Mouse (Mus musculus) kidney, embryonic 15.5 days (tissue): ENCODE measurements around the gene Ncor2. TPM values are rescaled to one million over a fixed set of nuclear protein-coding genes. Genes with fewer than 3 reads are reported as not detected.

ENCODE experiments used
- ATAC-seq: fragments of 200-750 bp; cut with Nextera tagmentation; replicated peaks from 2 replicates; pipeline ENCODE4 v1.8.0; 2017; ENCODE audit warnings: moderate TSS enrichment; ENCODE audit not compliant: low FRiP score
- H3K27ac ChIP-seq: fragments of 300-500 bp; sonication (generic); 2 replicates; pipeline ENCODE4 v1.5.1; 2015; ENCODE audit warnings: mild to moderate bottlenecking, inconsistent platforms
- H3K27me3 ChIP-seq: fragments of 300-500 bp; sonication (generic); 2 replicates; pipeline ENCODE4 v1.6.1; 2015; ENCODE audit warnings: inconsistent platforms
- H3K36me3 ChIP-seq: fragments of 300-500 bp; sonication (generic); 2 replicates; pipeline ENCODE4 v1.6.1; 2015; ENCODE audit warnings: inconsistent platforms
- H3K4me1 ChIP-seq: fragments of 300-500 bp; sonication (generic); 2 replicates; pipeline ENCODE4 v1.6.1; 2015; ENCODE audit warnings: inconsistent platforms
- H3K4me2 ChIP-seq: fragments of 300-500 bp; sonication (generic); 2 replicates; pipeline ENCODE4 v1.6.1; 2015; ENCODE audit warnings: moderate library complexity, mild to moderate bottlenecking, inconsistent platforms
- H3K4me3 ChIP-seq: fragments of 300-500 bp; sonication (generic); replicated peaks from 2 replicates; pipeline ENCODE4 v1.5.1; 2015; ENCODE audit warnings: mild to moderate bottlenecking, inconsistent platforms
- H3K9ac ChIP-seq: fragments of 300-500 bp; sonication (generic); 2 replicates; pipeline ENCODE4 v1.6.1; 2015; ENCODE audit warnings: mild to moderate bottlenecking, inconsistent platforms
- H3K9me3 ChIP-seq: fragments of 300-500 bp; sonication (generic); replicated peaks from 2 replicates; pipeline ENCODE4 v1.6.1; 2016; ENCODE audit warnings: inconsistent platforms
- WGBS: fragments of 180-500 bp; shearing (Covaris S2); methylation state at CpG from one replicate; pipeline ENCODE4 v1.1.7; 2015; ENCODE audit warnings: mixed read lengths; 5-methylcytosine and 5-hydroxymethylcytosine counted together
- polyA plus RNA-seq: library from polyadenylated mRNA; unstranded; fragments of >200 nt; fragmentation: Nextera tagmentation; extraction: Ambion mirVana; gene quantifications from 2 replicates; pipeline ENCODE4 v1.2.1, GENCODE M21; 2015

Ncor2 gene
- polyA plus RNA-seq, 1 experiment from 2014 or later, result 28.8 TPM

- Histone ChIP-seq H3K27me3 (no peaks in the 10 kb centered on the region), H3K4me2 (peak overlapping the region; percentile 2; the same call in 1 of the 2 replicates), H3K36me3 (no peaks in the 10 kb centered on the region), H3K27ac (0 out of 2 replicates have a peak overlapping the region, but pooled peaks have one; percentile 15), H3K9me3 (no peaks in the 10 kb centered on the region), H3K4me3 (no peak overlapping the region), H3K9ac (no peak overlapping the region), H3K4me1 (peaks cover 81% of the 10 kb centered on the region)
- 41% methylated on average over 13 of the region's 13 CpGs for WGBS
- ATAC-seq, result no peak
Observed at GRCm38 (mm10) chr5:125174726-125175672, 4.0 kb downstream of the Ncor2 start.

GRCm38 (mm10) chr5:125173868-125174267, 5.2 kb downstream of the Ncor2 start:
- no peaks in the 10 kb centered on the region for H3K27me3 ChIP-seq
- ATAC-seq, result no peak
- H3K9me3 ChIP-seq, result no peaks in the 10 kb centered on the region
- H3K27ac ChIP-seq, result no peak overlapping the region
- 54% methylated on average over 1 of the region's 1 CpGs for WGBS
- no peak overlapping the region for H3K9ac ChIP-seq
- no peak overlapping the region for H3K4me2 ChIP-seq
- peaks cover 86% of the 10 kb centered on the region for H3K4me1 ChIP-seq
- H3K36me3 ChIP-seq, result no peaks in the 10 kb centered on the region
- no peak overlapping the region for H3K4me3 ChIP-seq

GRCm38 (mm10) chr5:125172831-125173615, 6.0 kb downstream of the Ncor2 start:
- H3K36me3 ChIP-seq, result no peaks in the 10 kb centered on the region
- 58% methylated on average over 12 of the region's 12 CpGs for WGBS
- no peak overlapping the region for H3K4me3 ChIP-seq
- H3K9me3 ChIP-seq, result no peaks in the 10 kb centered on the region
- no peak overlapping the region for H3K27ac ChIP-seq
- no peak overlapping the region for H3K4me2 ChIP-seq
- ATAC-seq, result no peak
- H3K27me3 ChIP-seq, result no peaks in the 10 kb centered on the region
- H3K9ac ChIP-seq, result no peak overlapping the region
- peaks cover 92% of the 10 kb centered on the region for H3K4me1 ChIP-seq

- Histone ChIP-seq H3K27ac (no peak overlapping the region), H3K4me1 (peaks cover 96% of the 10 kb centered on the region), H3K9ac (no peak overlapping the region), H3K9me3 (no peaks in the 10 kb centered on the region), H3K4me3 (no peak overlapping the region), H3K27me3 (no peaks in the 10 kb centered on the region), H3K4me2 (no peak overlapping the region), H3K36me3 (no peaks in the 10 kb centered on the region)
- 53% methylated on average over 6 of the region's 6 CpGs for WGBS
- ATAC-seq, result no peak
Observed at GRCm38 (mm10) chr5:125171259-125171658, 7.8 kb downstream of the Ncor2 start.

- Histone ChIP-seq H3K4me1 (peaks cover 96% of the 10 kb centered on the region), H3K9ac (no peak overlapping the region), H3K36me3 (no peaks in the 10 kb centered on the region), H3K27ac (no peak overlapping the region), H3K4me3 (no peak overlapping the region), H3K9me3 (no peaks in the 10 kb centered on the region), H3K27me3 (no peaks in the 10 kb centered on the region), H3K4me2 (no peak overlapping the region)
- no peak for ATAC-seq
- 77% methylated on average over 11 of the region's 11 CpGs for WGBS
Observed at GRCm38 (mm10) chr5:125170107-125170842, 8.7 kb downstream of the Ncor2 start.

GRCm38 (mm10) chr5:125168101-125168500, 10.9 kb downstream of the Ncor2 start:
- H3K27me3 ChIP-seq, result no peaks in the 10 kb centered on the region
- whole genome bisulfite sequencing, result 81% methylated on average over 7 of the region's 7 CpGs
- ATAC-seq, result no peak
- no peaks in the 10 kb centered on the region for H3K9me3 ChIP-seq
- no peak overlapping the region for H3K9ac ChIP-seq
- H3K4me1 ChIP-seq, result peaks cover 98% of the 10 kb centered on the region
- no peak overlapping the region for H3K27ac ChIP-seq
- H3K4me3 ChIP-seq, result no peak overlapping the region
- no peak overlapping the region for H3K4me2 ChIP-seq
- H3K36me3 ChIP-seq, result no peaks in the 10 kb centered on the region

- Histone ChIP-seq H3K4me2 (no peak overlapping the region), H3K4me3 (no peak overlapping the region), H3K9ac (no peak overlapping the region), H3K4me1 (peaks cover 98% of the 10 kb centered on the region), H3K36me3 (no peaks in the 10 kb centered on the region), H3K9me3 (no peaks in the 10 kb centered on the region), H3K27ac (no peak overlapping the region), H3K27me3 (no peaks in the 10 kb centered on the region)
- ATAC-seq, result no peak
- WGBS, result 73% methylated on average over 5 of the region's 5 CpGs
Observed at GRCm38 (mm10) chr5:125167524-125167923, 11.5 kb downstream of the Ncor2 start.

- 82% methylated on average over 14 of the region's 14 CpGs for WGBS
Observed at GRCm38 (mm10) chr5:125165993-125166392, 13.0 kb downstream of the Ncor2 start.

GRCm38 (mm10) chr5:125164465-125165167, 14.4 kb downstream of the Ncor2 start:
- Histone ChIP-seq H3K4me1 (peaks cover 97% of the 10 kb centered on the region), H3K4me3 (no peak overlapping the region), H3K4me2 (peak overlapping the region; percentile 20; the same call in 1 of the 2 replicates), H3K9me3 (no peaks in the 10 kb centered on the region), H3K27ac (peak overlapping the region; percentile 85), H3K27me3 (no peaks in the 10 kb centered on the region), H3K36me3 (no peaks in the 10 kb centered on the region), H3K9ac (no peak overlapping the region)
- peak; percentile 72 for ATAC-seq
- WGBS, result 9% methylated on average over 12 of the region's 12 CpGs

More at GRCm38 (mm10) chr5:125165993-125166392, 13.0 kb downstream of the Ncor2 start:
- Histone ChIP-seq H3K36me3 (no peaks in the 10 kb centered on the region), H3K27ac (peak overlapping the region; percentile 85), H3K4me1 (peaks cover 97% of the 10 kb centered on the region), H3K4me2 (no peak overlapping the region), H3K4me3 (no peak overlapping the region), H3K9ac (no peak overlapping the region), H3K9me3 (no peaks in the 10 kb centered on the region), H3K27me3 (no peaks in the 10 kb centered on the region)
- ATAC-seq, result no peak

- Histone ChIP-seq H3K27ac (peak overlapping the region; percentile 85; the same call in 1 of the 2 replicates), H3K27me3 (no peaks in the 10 kb centered on the region), H3K9me3 (no peaks in the 10 kb centered on the region), H3K4me2 (no peak overlapping the region), H3K36me3 (no peaks in the 10 kb centered on the region), H3K9ac (no peak overlapping the region), H3K4me3 (no peak overlapping the region), H3K4me1 (peaks cover 97% of the 10 kb centered on the region)
- no peak for ATAC-seq
- WGBS, result 40% methylated on average over 8 of the region's 8 CpGs
Observed at GRCm38 (mm10) chr5:125163441-125164050, 15.5 kb downstream of the Ncor2 start.

- no peak overlapping the region for H3K4me2 ChIP-seq
- H3K4me1 ChIP-seq, result peaks cover 99% of the 10 kb centered on the region
- no peaks in the 10 kb centered on the region for H3K9me3 ChIP-seq
- no peak overlapping the region for H3K9ac ChIP-seq
- no peak overlapping the region for H3K27ac ChIP-seq
- no peaks in the 10 kb centered on the region for H3K36me3 ChIP-seq
- no peak overlapping the region for H3K4me3 ChIP-seq
- ATAC-seq, result no peak
- WGBS, result 43% methylated on average over 2 of the region's 3 CpGs
- no peaks in the 10 kb centered on the region for H3K27me3 ChIP-seq
Observed at GRCm38 (mm10) chr5:125162461-125162860, 16.6 kb downstream of the Ncor2 start.
